Mouse (Mus musculus) 3134 (cell line): ENCODE results near the gene Slc25a1.
A peak's percentile ranks its signal among the peaks of the same experiment; 100 is the strongest.
"Not testable (repeated sequence)": the region's sequence is repeated elsewhere in the genome, so short reads cannot be mapped to it uniquely, and the experiment has no call there.

Source experiments
- DNase-seq: peaks from one replicate; pipeline ENCODE4 v3.0.0-alpha.2; 2011; ENCODE audit warnings: low spot score; ENCODE audit not compliant: insufficient read length; ENCODE audit errors: extremely low read depth

The Slc25a1 gene

DNA sequence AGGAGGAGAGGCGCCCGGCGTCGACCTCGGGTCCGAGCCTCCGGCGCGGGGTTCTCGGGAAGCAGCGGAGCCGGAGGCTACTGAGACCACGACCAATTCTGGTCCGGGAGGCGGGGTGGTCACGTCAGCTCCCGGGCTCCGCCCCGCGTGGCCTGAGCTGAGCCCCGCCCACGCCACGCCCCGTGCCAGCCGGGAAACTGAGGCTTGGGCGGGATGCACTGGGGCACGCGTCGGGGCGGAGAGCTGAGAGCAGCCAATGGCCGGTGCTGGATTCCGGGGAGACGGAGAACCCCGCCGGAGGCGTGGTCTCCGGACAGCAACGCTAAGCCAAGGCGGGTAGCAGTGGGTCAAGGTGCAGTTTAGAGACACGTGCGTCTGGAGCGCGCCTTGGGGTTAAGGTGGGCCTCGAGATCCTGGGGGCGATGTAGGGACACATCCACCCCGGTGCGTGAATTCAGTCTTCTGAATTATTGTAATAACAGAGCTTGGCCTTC, at the start of gene Slc25a1:
TSS of gene Slc25a1 (minus strand) at position 133 of the 494 bp plus-strand sequence.
- DNase-seq, result peak; percentile 93

- no peak for DNase-seq
These were observed 43.8 kb upstream of the Slc25a1 start for GRCm38 (mm10) chr16:17971853-17972252.

DNA sequence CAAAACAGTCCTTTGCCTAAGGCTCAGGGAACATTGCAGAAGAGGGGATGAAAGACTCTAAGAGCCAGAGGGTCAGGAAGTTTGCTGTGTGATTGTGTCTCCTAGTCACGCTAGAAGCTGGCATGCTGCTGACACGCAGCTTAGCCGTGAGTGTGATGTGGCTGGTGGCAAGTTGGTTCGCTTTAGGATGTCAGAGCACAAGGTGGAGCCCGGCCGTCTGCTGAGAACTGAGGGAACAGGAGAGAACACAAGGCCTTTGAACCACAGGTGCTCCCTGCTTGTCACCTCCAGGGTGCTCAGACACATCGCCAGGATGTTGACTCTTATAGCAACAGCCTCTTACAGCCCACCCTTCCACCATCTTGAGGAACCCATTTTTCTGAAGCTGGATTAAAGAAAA, 34.1 kb upstream of the Slc25a1 start:
- DNase-seq, result no peak

DNA sequence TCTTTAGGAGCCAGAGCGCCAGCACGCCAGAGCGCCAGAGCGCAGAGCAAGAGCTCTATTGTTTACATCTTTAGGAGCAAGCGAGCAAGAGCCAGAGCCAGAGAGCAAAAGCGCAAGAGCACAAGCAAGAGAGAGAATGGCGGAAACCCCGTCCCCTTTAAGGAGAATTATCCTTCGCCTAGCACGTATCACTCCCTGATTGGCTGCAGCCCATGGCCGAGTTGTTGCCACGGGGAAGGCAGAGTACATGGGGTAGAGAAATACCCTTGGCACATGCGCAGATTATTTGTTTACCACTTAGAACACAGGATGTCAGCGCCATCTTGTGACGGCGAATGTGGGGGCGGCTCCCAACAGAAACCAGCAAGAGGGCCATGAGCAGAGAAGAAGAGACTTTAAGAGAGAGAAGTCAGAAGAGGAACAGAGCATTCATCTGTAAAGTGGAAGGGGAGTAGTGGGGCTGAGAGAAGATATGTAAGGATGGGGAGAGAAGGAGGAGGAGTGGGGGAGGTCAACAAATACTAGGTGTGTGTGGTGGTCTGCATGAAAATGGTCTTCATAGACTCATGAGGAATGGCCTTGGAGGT, 28.1 kb upstream of the Slc25a1 start:
- not testable (repeated sequence) for DNase-seq

DNA sequence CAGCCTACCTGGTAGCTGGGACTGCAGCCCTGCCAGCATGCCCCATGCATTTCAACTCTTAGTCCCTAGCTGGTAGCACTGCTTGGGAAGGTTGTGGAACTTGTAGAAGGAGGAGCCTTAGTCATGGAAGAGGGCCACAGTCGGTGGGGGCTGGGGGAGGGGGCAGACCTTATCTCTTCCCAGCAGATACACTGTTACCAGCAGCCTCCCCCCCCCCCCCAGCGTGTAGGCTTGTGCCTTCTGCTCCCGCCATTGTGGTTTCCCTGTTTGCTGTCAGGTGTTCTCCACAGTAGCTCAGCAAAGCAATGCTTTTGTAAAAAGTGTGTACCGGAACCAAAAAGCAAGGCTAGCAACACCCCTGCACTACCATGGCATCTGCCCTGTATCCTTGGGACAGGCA, 23.6 kb upstream of the Slc25a1 start:
- DNase-seq, result no peak

GRCm38 (mm10) chr16:17950068-17950467, 22.0 kb upstream of the Slc25a1 start:
- DNase-seq, result no peak

DNA sequence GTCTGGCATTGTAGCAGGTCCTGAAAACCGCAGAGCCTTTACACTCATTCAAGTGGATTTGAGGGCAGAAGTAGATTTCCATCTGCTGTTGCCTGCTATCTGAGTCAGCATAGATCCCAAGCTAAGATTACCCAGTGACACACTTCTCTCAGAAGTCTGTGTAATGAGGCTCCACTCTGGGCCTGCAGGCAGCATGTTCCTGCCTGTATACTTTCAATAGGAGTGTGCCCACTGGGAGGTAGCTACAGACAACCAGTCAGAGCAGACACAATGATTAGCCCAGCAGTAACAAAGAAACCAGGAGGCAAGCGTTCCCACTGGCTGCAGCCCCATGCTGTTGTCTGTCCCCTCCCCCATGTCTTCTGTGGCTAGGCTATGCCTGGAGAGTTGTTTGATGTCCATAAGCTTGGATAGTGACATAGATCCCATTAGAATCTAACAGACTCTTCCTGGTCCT, 21.4 kb upstream of the Slc25a1 start:
- DNase-seq, result peak; percentile 43

DNA sequence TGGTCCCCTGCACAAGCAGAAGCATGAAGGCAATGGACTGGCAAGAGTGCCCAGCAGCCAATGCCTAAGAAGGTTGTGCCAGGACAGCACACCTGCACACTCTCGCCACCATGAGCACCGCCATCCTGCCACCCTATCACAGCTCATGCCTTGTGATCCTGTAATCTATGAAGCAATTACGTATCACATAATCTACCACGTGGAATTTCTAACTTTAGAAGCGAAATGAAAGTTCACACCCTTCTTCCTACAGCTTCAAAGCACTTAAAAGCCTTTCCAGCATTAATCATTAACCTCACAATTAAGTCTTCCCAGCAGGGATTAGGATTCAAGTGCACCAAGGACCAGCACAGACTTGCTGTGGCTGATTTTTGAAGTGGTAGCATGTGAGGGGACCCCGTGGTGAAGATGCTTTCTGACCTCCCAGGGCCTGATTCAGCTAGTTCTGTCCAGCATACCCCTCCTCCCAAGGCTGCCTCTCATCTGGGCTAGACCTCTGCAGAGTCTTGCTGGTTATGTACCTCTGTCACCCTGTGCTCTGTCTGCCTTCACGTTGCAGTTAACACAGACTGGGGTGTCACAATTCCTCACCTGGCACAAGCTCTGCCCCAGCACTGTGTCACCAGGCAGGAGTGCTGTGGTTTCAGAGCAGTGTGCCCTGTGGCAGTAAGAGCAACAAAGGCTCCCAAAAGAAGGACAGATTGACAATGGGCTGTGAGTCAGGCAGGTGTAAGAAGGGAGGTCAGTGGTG, 17.2 kb upstream of the Slc25a1 start:
- no peak for DNase-seq

DNA sequence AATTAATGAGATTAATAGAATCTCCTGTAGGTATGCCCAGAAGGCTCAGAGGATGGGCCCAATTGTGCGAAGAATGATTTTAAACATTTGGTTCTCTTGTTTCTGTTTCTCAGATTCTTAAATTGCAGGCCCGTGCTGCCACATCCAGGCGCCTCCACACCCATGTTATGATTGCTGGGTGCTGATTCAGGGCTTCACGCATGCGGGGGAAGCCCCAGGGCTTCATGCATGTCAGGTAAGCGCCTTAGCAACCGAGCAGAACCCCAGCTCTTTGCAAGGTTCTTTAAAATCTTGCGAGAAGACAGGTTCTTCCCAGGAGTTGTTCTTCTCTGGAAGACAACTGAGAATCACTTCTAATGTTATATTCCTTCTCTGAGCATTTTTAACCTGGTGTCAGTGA, 15.4 kb upstream of the Slc25a1 start:
- no peak for DNase-seq

DNA sequence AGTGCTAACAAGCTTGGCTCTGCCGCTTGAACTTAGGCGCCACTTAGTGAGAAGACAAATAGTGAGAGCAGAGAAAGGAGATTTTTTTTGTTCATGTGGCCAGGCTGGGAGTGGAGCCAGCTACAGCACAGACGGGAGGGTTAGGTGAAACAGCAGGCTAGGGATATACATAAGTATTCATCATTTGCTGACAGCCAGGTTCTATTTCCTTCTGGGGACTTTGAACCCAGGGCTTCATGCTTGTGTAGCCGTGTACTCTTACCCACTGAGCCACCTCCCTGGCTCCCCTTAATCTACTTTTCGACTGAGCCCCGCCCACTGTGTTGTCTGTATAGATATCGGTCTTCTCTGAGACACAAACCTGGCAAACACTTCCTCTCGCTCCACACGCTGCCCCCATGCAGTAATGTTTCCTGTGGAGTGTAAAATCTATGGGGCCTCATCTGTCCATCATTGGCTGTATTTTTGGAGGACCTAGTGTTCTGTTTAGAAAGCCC, 11.3 kb upstream of the Slc25a1 start:
- no peak for DNase-seq

DNA sequence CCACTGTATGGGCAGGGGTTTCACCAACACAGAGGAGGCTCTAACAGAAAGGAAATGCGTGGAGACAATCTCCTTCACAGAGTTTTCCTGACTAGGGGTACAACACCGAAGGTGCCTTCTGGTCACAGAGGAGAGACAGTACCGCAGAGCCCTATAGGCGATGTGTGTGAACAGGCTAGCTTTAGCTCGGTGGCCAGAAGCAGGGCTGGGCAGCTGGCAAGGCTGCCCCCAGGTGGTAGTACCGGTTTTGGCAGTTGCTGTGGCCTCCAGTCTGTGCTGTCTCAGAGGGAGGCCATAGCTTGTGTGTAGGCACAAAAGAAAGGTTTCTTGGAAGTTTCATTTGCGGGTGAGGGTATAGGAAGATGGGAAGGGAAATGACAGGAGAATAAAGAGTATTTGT, 10.8 kb upstream of the Slc25a1 start:
- DNase-seq, result peak; percentile 75

- DNase-seq, result no peak
These were observed 10.2 kb upstream of the Slc25a1 start for GRCm38 (mm10) chr16:17938187-17938586.

GRCm38 (mm10) chr16:17936776-17937175, 8.8 kb upstream of the Slc25a1 start:
- no peak for DNase-seq

DNA sequence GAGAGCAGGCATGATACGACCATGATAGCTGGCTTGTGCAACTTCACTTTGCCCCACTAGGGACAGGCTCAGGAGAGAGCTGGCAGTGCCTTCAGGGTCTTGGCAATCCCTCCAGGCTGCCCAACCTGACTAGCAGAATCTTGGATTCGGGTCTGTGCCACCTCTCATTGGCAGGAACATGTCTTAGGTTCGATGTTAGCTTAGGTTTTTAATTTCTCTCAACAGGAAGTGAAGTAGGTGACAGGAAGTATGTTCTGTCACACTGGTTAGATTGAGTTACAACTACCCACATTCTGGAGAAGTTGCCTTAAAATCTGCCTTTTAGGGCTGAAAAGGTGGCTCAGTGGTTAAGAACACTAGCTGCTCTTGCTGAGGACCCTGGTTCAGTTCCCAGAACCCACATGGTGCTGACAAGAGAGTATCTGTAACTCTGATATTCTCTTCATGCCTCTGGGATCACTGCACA, 6.5 kb upstream of the Slc25a1 start:
- no peak for DNase-seq

DNA sequence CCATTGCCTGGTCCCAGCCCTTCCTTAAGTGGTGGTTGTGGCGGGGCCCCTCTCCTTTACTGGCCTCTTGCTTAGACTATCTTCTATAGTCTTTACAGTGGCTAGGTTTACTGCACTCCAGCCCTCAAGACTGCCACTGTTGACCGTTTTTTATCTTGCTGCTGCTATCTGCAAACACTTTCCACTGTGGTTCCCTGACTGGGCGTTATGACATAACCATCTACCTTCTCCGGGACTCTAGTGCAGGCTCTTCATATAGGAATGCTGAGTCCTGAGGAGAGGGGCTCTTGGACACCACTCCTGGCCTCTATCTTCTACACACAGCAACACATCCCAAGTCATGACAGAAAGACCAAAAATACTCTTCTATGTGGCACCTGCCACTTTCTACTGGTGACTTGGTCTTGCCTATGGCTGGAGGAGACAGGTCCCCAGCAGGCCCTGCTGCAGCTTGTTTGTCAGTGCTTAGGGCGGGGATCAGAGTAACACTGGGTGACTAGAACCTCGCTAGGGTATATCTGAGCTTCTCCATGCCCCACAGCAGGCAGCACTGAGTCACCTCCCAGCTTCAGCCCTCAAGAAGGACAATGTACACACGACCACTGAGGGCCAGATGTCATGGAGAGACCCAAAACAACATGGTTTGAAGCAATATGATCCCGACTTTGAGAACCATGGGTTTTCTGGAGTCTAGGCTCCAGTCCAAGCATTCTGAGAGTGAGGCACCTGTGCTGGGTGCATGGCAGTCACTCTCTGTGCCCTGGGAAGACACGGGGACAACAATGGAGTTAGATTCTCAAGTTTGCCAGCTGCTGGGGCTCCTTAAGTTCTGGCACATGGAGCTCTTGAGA, 5.8 kb upstream of the Slc25a1 start:
- DNase-seq, result no peak

- DNase-seq, result no peak
These were observed 4.0 kb upstream of the Slc25a1 start for GRCm38 (mm10) chr16:17931906-17932460.

DNA sequence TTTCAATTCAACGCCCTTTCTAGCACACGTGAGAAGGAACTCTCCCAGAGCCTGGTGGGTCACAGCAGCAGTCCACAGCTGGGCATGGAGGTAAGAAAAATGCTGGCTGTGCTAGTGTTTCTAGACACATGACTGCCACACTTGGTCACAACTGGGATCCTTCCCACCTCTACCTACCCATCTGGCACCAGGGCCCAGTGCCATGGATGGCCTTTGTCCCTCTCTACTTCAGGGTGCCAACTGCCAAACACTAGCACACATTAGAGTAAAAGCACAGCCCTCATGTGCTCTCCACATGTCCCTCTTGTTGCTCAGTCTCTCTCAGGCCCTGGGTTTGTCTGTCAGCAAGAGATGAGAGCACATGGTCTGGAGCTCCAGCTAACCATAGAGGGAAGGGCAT, 1.6 kb upstream of the Slc25a1 start:
- DNase-seq, result no peak

DNA sequence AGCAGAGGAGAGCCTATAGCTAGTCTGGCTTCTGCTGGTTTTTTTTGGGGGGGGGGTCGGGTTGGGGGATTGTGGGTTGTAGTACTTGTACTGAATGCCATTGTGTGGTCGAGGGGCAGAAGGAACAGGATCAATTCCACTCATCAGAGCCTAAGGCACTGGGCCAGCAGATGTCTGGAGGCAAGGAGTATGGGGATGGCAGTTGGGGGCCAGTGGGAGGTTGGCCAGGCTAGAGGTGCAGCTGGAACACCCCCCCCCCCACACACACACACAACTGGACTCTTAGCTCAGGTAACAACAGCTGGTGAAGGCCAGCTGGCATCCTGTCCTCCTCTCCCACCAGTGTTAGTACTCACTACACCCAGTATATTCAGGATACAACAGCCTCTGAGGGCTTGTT, 1.2 kb upstream of the Slc25a1 start:
- DNase-seq, result no peak

DNA sequence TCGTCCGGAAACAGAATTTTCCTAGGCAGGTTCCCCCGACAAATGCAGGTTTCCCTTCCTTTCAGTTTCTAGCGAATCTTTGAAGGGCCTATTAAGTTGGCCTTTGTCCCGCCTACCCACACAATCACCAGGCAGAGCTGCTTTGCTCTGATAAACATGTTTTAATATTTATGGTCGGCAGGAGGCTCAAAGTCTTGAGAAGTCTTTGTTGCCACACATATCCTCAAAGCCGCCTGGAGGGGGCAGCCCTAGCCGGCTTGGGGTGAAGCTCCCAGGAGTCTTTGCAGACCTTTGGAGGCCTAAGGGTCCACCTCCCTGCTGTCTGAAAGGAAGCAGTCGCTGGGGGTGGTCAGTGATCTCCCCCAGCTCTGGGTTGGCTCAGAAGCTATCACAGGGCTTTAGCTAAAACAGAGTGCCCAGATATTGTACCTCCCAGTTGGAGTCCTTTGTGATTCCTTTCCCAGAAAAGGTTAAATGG, 647 bp upstream of the Slc25a1 start:
- DNase-seq, result no peak

DNA sequence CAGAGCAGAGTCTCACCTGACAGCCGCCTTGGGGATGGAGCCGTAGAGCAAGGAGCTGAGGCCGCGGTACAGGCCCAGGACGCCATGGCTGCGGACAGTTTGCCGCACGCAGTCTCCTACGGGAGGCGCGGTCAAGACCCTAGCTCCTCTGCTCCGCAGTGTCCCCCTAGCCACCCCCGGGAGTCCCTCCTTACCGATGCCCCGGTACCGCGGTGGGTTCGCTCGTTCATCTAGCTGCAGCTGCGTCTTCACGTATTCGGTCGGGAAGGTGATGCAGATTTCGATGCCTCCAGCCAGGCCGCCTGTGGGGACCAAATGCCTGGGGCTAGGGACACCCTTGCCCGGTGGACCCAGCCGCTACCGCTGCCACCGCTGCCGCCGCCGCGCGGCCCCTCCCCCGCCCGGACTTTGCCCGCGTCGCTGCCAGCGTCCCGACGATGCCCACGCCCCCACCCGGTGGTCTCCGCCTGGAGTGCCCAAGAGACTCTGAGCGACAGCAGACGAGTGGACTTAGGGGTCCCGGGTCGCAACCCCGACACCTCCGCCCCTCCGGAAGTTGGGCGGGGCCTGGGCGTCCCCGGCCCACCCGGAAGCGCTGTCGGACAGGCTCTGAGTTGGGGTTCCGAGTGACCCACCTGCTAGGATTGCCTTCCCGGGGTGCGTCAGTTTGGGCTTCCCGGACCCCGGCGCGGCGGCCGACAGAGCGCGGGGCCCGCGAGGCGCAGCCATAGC, 502 bp downstream of the Slc25a1 start:
- DNase-seq, result no peak
